Mouse (Mus musculus) heart, embryonic 14.5 days (tissue): Measurements from ENCODE around the gene Prkcb. TPM values are rescaled to one million over a fixed set of nuclear protein-coding genes. Genes with fewer than 3 reads are reported as not detected.

ENCODE experiments used
- ATAC-seq: fragments of 200-750 bp; cut with Nextera tagmentation; 2 replicates; pipeline ENCODE4 v1.8.0; 2017; ENCODE audit warnings: low read depth, moderate TSS enrichment; ENCODE audit not compliant: insufficient number of reproducible peaks, insufficient read depth, low FRiP score
- H3K27ac ChIP-seq, 2 experiments: fragments of 200-500 bp in 1 of 2; fragments of 300-500 bp in 1 of 2; sonication (generic) in 1 of 2; replicated peaks in 1 of 2; 2 replicates each; pipeline ENCODE4 v1.5.1; 2012 to 2014; ENCODE audit warnings: low read depth in 2 of 2, low read length in 2 of 2, control low read depth in 1 of 2, mild to moderate bottlenecking in 1 of 2, mixed read lengths in 1 of 2; ENCODE audit not compliant: control insufficient read depth in 1 of 2, insufficient read depth in 1 of 2
- H3K27me3 ChIP-seq: fragments of 300-500 bp; sonication (generic); 2 replicates; pipeline ENCODE4 v1.6.1; 2014; ENCODE audit warnings: mild to moderate bottlenecking, low read length, control low read depth; ENCODE audit not compliant: control insufficient read depth, insufficient read depth
- H3K36me3 ChIP-seq: fragments of 300-500 bp; sonication (generic); 2 replicates; pipeline ENCODE4 v1.6.1; 2014; ENCODE audit warnings: mild to moderate bottlenecking, control low read depth, low read length, mixed read lengths; ENCODE audit not compliant: control insufficient read depth, insufficient read depth
- H3K4me1 ChIP-seq, 2 experiments: fragments of 200-500 bp in 1 of 2; fragments of 300-500 bp in 1 of 2; sonication (generic) in 1 of 2; 2 replicates each; pipeline ENCODE4 v1.6.1; 2012 to 2014; ENCODE audit warnings: low read length in 2 of 2, control low read depth in 1 of 2, mixed read lengths in 1 of 2; ENCODE audit not compliant: control insufficient read depth in 2 of 2, insufficient read depth in 2 of 2
- H3K4me2 ChIP-seq: fragments of 300-500 bp; sonication (generic); 2 replicates; pipeline ENCODE4 v1.6.1; 2014; ENCODE audit warnings: mild to moderate bottlenecking, low read length
- H3K4me3 ChIP-seq, 2 experiments: fragments of 200-500 bp in 1 of 2; fragments of 300-500 bp in 1 of 2; sonication (generic) in 1 of 2; 2 replicates each; pipeline ENCODE4 v1.5.1; 2012 to 2014; ENCODE audit warnings: low read length in 2 of 2, mild to moderate bottlenecking in 2 of 2, control low read depth in 1 of 2, low read depth in 1 of 2, moderate library complexity in 1 of 2; ENCODE audit not compliant: control insufficient read depth in 1 of 2, insufficient read depth in 1 of 2
- H3K9ac ChIP-seq: fragments of 300-500 bp; sonication (generic); 2 replicates; pipeline ENCODE4 v1.6.1; 2014; ENCODE audit warnings: mild to moderate bottlenecking, low read length
- H3K9me3 ChIP-seq: fragments of 300-500 bp; sonication (generic); 2 replicates; pipeline ENCODE4 v1.6.1; 2016; ENCODE audit warnings: low read length, control low read depth; ENCODE audit not compliant: control insufficient read depth
- WGBS: fragments of 180-500 bp; shearing (Covaris S2); extraction: QIAGEN DNeasy Blood & Tissue Kit; methylation state at CpG from one replicate; pipeline ENCODE4 v1.1.7; 2014; 5-methylcytosine and 5-hydroxymethylcytosine counted together
- polyA plus RNA-seq: library from polyadenylated mRNA; unstranded; fragments of >200 nt; fragmentation: Nextera tagmentation; extraction: Ambion mirVana; gene quantifications from 2 replicates; pipeline ENCODE4 v1.2.1, GENCODE M21; 2014

Prkcb gene
- polyA plus RNA-seq, 1 experiment from 2014 or later: 6.7 TPM

GRCm38 (mm10) chr7:122351816-122352215 lies 63.3 kb downstream of the Prkcb start:
- H3K9me3 ChIP-seq: no peaks in the 10 kb centered on the region
- H3K27me3 ChIP-seq: no peaks in the 10 kb centered on the region
- no peaks in the 10 kb centered on the region for H3K36me3 ChIP-seq
- ATAC-seq: no peak
- H3K4me2 ChIP-seq: no peak overlapping the region
- no peak overlapping the region for H3K4me3 ChIP-seq
- no peaks in the 10 kb centered on the region; a peak in 1 of 4 replicates for H3K4me1 ChIP-seq
- no peak overlapping the region for H3K9ac ChIP-seq
- 73% methylated on average over 4 of the region's 4 CpGs for WGBS
- H3K27ac ChIP-seq: no peak overlapping the region

- H3K27ac ChIP-seq: no peak overlapping the region
- H3K4me3 ChIP-seq: no peak overlapping the region
- H3K4me2 ChIP-seq: no peak overlapping the region
- H3K4me1 ChIP-seq: no peaks in the 10 kb centered on the region
- no peaks in the 10 kb centered on the region for H3K27me3 ChIP-seq
- no peaks in the 10 kb centered on the region for H3K36me3 ChIP-seq
- H3K9ac ChIP-seq: no peak overlapping the region
- ATAC-seq: no peak
- 59% methylated on average over 12 of the region's 12 CpGs for WGBS
- no peaks in the 10 kb centered on the region for H3K9me3 ChIP-seq
These were observed 64.2 kb downstream of the Prkcb start for GRCm38 (mm10) chr7:122352566-122353277.

GRCm38 (mm10) chr7:122353329-122353728 lies 64.8 kb downstream of the Prkcb start:
- no peak for ATAC-seq
- H3K4me1 ChIP-seq: no peaks in the 10 kb centered on the region
- no peaks in the 10 kb centered on the region for H3K9me3 ChIP-seq
- H3K4me2 ChIP-seq: no peak overlapping the region
- no peaks in the 10 kb centered on the region for H3K36me3 ChIP-seq
- no peaks in the 10 kb centered on the region for H3K27me3 ChIP-seq
- H3K27ac ChIP-seq: no peak overlapping the region
- no peak overlapping the region for H3K4me3 ChIP-seq
- no peak overlapping the region for H3K9ac ChIP-seq
- WGBS: 78% methylated on average over 4 of the region's 4 CpGs

GRCm38 (mm10) chr7:122356941-122357340 lies 68.4 kb downstream of the Prkcb start:
- Histone ChIP-seq H3K27me3 (no peaks in the 10 kb centered on the region), H3K9ac (no peak overlapping the region), H3K4me2 (no peak overlapping the region), H3K27ac (no peak overlapping the region), H3K9me3 (0 out of 2 replicates have a peak, but pooled peaks cover 2% of the 10 kb centered on the region), H3K4me3 (no peak overlapping the region), H3K36me3 (no peaks in the 10 kb centered on the region), H3K4me1 (no peaks in the 10 kb centered on the region)
- ATAC-seq: no peak
- WGBS: 44% methylated on average over 2 of the region's 2 CpGs

- no peak for ATAC-seq
- Histone ChIP-seq H3K9ac (no peak overlapping the region), H3K27me3 (no peaks in the 10 kb centered on the region), H3K4me3 (no peak overlapping the region), H3K4me2 (no peak overlapping the region), H3K9me3 (0 out of 2 replicates have a peak, but pooled peaks cover 2% of the 10 kb centered on the region), H3K36me3 (no peaks in the 10 kb centered on the region), H3K4me1 (no peaks in the 10 kb centered on the region), H3K27ac (no peak overlapping the region)
- 74% methylated on average over 7 of the region's 7 CpGs for WGBS
These were observed 69.3 kb downstream of the Prkcb start for GRCm38 (mm10) chr7:122357847-122358246.

- 68% methylated on average over 1 of the region's 1 CpGs for WGBS
- Histone ChIP-seq H3K27ac (no peak overlapping the region), H3K9ac (no peak overlapping the region)
These were observed 78.1 kb downstream of the Prkcb start for GRCm38 (mm10) chr7:122366635-122367034.

GRCm38 (mm10) chr7:122367303-122368007 lies 78.9 kb downstream of the Prkcb start:
- Histone ChIP-seq H3K9me3 (no peaks in the 10 kb centered on the region), H3K4me1 (no peaks in the 10 kb centered on the region), H3K9ac (no peak overlapping the region), H3K36me3 (no peaks in the 10 kb centered on the region), H3K27me3 (no peaks in the 10 kb centered on the region), H3K27ac (no peak overlapping the region), H3K4me3 (no peak overlapping the region), H3K4me2 (no peak overlapping the region)
- 79% methylated on average over 7 of the region's 7 CpGs for WGBS
- no peak for ATAC-seq

More at GRCm38 (mm10) chr7:122366635-122367034, 78.1 kb downstream of the Prkcb start:
- H3K4me2 ChIP-seq: no peak overlapping the region
- no peak for ATAC-seq
- no peak overlapping the region for H3K4me3 ChIP-seq
- no peaks in the 10 kb centered on the region for H3K4me1 ChIP-seq
- no peaks in the 10 kb centered on the region for H3K9me3 ChIP-seq
- H3K27me3 ChIP-seq: no peaks in the 10 kb centered on the region
- no peaks in the 10 kb centered on the region for H3K36me3 ChIP-seq
